Mouse (Mus musculus): ENCODE measurements at regions not wholly inside any gene's neighbourhood (a gene's known extent, or its start where the extent isn't known, plus 50 kb on each side); places are given as distances from the start of the nearest gene placed in this dataset.
A peak's percentile ranks its signal among the peaks of the same experiment; 100 is the strongest.

GRCm38 (mm10) chr16:31508981-31509380, 86.9 kb downstream of the Bdh1 start:
- Histone ChIP-seq H3K4me1 (ENCODE audit: insufficient read depth) (peaks cover 22% of the 10 kb centered on the region), H3K36me3 (ENCODE audit: insufficient read depth) (no peaks in the 10 kb centered on the region), H3K27me3 (ENCODE audit: insufficient read depth, low read length) (no peaks in the 10 kb centered on the region), H3K4me3 (ENCODE audit: low read depth, low read length) (no peak overlapping the region), H3K27ac (ENCODE audit: low read depth) (peak overlapping the region; percentile 83), H3K9ac (no peak overlapping the region), H3K9me3 (ENCODE audit: low read depth, low read length) (no peaks in the 10 kb centered on the region), H3K4me2 (peak overlapping the region; percentile 40)
- peak; percentile 21; the same call in 1 of the 2 replicates for TF ChIP-seq CTCF (IDR thresholded peaks at IDR 0.05; ENCODE audit: low read depth)
- DNase-seq (peak; percentile 93), ATAC-seq (ENCODE audit: insufficient read depth) (peak; percentile 90)
- 3% methylated on average over 18 of the region's 18 CpGs for WGBS

GRCm38 (mm10) chr16:31510097-31510496, 88.0 kb downstream of the Bdh1 start:
- 67% methylated on average over 8 of the region's 8 CpGs for WGBS
- H3K36me3 ChIP-seq (ENCODE audit: insufficient read depth), result no peaks in the 10 kb centered on the region
- H3K27ac ChIP-seq (ENCODE audit: low read depth), result no peak overlapping the region
- ATAC-seq (ENCODE audit: insufficient read depth) (no peak), DNase-seq (no peak)
- H3K4me2 ChIP-seq, result no peak overlapping the region
- no peak overlapping the region for H3K4me3 ChIP-seq (ENCODE audit: low read depth, low read length)
- peaks cover 22% of the 10 kb centered on the region for H3K4me1 ChIP-seq (ENCODE audit: insufficient read depth)
- no peak overlapping the region for H3K9ac ChIP-seq
- no peaks in the 10 kb centered on the region for H3K9me3 ChIP-seq (ENCODE audit: low read depth, low read length)
- TF ChIP-seq CTCF (IDR thresholded peaks at IDR 0.05; ENCODE audit: low read depth), result no peak
- no peaks in the 10 kb centered on the region for H3K27me3 ChIP-seq (ENCODE audit: insufficient read depth, low read length)

GRCm38 (mm10) chr16:31518816-31519215, 96.7 kb downstream of the Bdh1 start:
- no peak overlapping the region for H3K9ac ChIP-seq
- no peak overlapping the region for H3K4me2 ChIP-seq
- DNase-seq (no peak), ATAC-seq (ENCODE audit: insufficient read depth) (no peak)
- H3K36me3 ChIP-seq (ENCODE audit: insufficient read depth), result no peaks in the 10 kb centered on the region
- H3K27ac ChIP-seq (ENCODE audit: low read depth), result no peak overlapping the region
- H3K27me3 ChIP-seq (ENCODE audit: insufficient read depth, low read length), result no peaks in the 10 kb centered on the region
- 90% methylated on average over 3 of the region's 3 CpGs for WGBS
- H3K4me1 ChIP-seq (ENCODE audit: insufficient read depth), result no peaks in the 10 kb centered on the region
- no peaks in the 10 kb centered on the region for H3K9me3 ChIP-seq (ENCODE audit: low read depth, low read length)
- no peak overlapping the region for H3K4me3 ChIP-seq (ENCODE audit: low read depth, low read length)
- TF ChIP-seq CTCF (IDR thresholded peaks at IDR 0.05; ENCODE audit: low read depth), result no peak

- no peak for TF ChIP-seq CTCF (IDR thresholded peaks at IDR 0.05; ENCODE audit: low read depth)
- no peak overlapping the region for H3K9ac ChIP-seq
- H3K36me3 ChIP-seq (ENCODE audit: insufficient read depth), result no peaks in the 10 kb centered on the region
- 74% methylated on average over 9 of the region's 9 CpGs for WGBS
- no peaks in the 10 kb centered on the region for H3K4me1 ChIP-seq (ENCODE audit: insufficient read depth)
- no peaks in the 10 kb centered on the region for H3K9me3 ChIP-seq (ENCODE audit: low read depth, low read length)
- ATAC-seq (ENCODE audit: insufficient read depth), result no peak
- no peak overlapping the region for H3K27ac ChIP-seq (ENCODE audit: low read depth)
- no peak overlapping the region for H3K4me3 ChIP-seq (ENCODE audit: low read depth, low read length)
- H3K27me3 ChIP-seq (ENCODE audit: insufficient read depth, low read length), result no peaks in the 10 kb centered on the region
- no peak overlapping the region for H3K4me2 ChIP-seq
- DNase-seq, result no peak
Observed at GRCm38 (mm10) chr16:31520081-31520480, 98.0 kb downstream of the Bdh1 start.

GRCm38 (mm10) chr16:31521786-31522185, 99.7 kb downstream of the Bdh1 start:
- WGBS, result 67% methylated on average over 6 of the region's 6 CpGs

GRCm38 (mm10) chr16:31526711-31527344, 104.7 kb downstream of the Bdh1 start:
- TF ChIP-seq CTCF (IDR thresholded peaks at IDR 0.05; ENCODE audit: low read depth), result no peak

More at GRCm38 (mm10) chr16:31521786-31522185, 99.7 kb downstream of the Bdh1 start:
- H3K27me3 ChIP-seq (ENCODE audit: insufficient read depth, low read length), result no peaks in the 10 kb centered on the region
- H3K4me1 ChIP-seq (ENCODE audit: insufficient read depth), result no peaks in the 10 kb centered on the region
- ATAC-seq (ENCODE audit: insufficient read depth) (no peak), DNase-seq (no peak)
- no peaks in the 10 kb centered on the region for H3K9me3 ChIP-seq (ENCODE audit: low read depth, low read length)
- H3K9ac ChIP-seq, result no peak overlapping the region
- no peak overlapping the region for H3K4me2 ChIP-seq
- H3K27ac ChIP-seq (ENCODE audit: low read depth), result no peak overlapping the region
- H3K4me3 ChIP-seq (ENCODE audit: low read depth, low read length), result no peak overlapping the region
- no peak for TF ChIP-seq CTCF (IDR thresholded peaks at IDR 0.05; ENCODE audit: low read depth)
- H3K36me3 ChIP-seq (ENCODE audit: insufficient read depth), result no peaks in the 10 kb centered on the region

GRCm38 (mm10) chr16:31528596-31529283, 106.7 kb downstream of the Bdh1 start:
- Histone ChIP-seq H3K27ac (ENCODE audit: low read depth) (no peak overlapping the region), H3K27me3 (ENCODE audit: insufficient read depth, low read length) (no peaks in the 10 kb centered on the region), H3K9ac (no peak overlapping the region), H3K4me1 (ENCODE audit: insufficient read depth) (no peaks in the 10 kb centered on the region), H3K4me2 (no peak overlapping the region), H3K9me3 (ENCODE audit: low read depth, low read length) (no peaks in the 10 kb centered on the region), H3K36me3 (ENCODE audit: insufficient read depth) (no peaks in the 10 kb centered on the region), H3K4me3 (ENCODE audit: low read depth, low read length) (no peak overlapping the region)
- TF ChIP-seq CTCF (IDR thresholded peaks at IDR 0.05; ENCODE audit: low read depth), result no peak
- 67% methylated on average over 11 of the region's 11 CpGs for WGBS
- no peak for DNase-seq
- no peak for ATAC-seq (ENCODE audit: insufficient read depth)

More at GRCm38 (mm10) chr16:31526711-31527344, 104.7 kb downstream of the Bdh1 start:
- Histone ChIP-seq H3K4me3 (ENCODE audit: low read depth, low read length) (no peak overlapping the region), H3K4me2 (no peak overlapping the region), H3K27ac (ENCODE audit: low read depth) (no peak overlapping the region), H3K9me3 (ENCODE audit: low read depth, low read length) (no peaks in the 10 kb centered on the region), H3K27me3 (ENCODE audit: insufficient read depth, low read length) (no peaks in the 10 kb centered on the region), H3K4me1 (ENCODE audit: insufficient read depth) (no peaks in the 10 kb centered on the region), H3K9ac (no peak overlapping the region), H3K36me3 (ENCODE audit: insufficient read depth) (no peaks in the 10 kb centered on the region)
- DNase-seq, result no peak
- WGBS, result 61% methylated on average over 10 of the region's 10 CpGs
- no peak for ATAC-seq (ENCODE audit: insufficient read depth)
